In genomic region chr8:29790029-29790428, GRCm38 (mm10) we compare ENCODE assay signal across 27 mouse cellular contexts.
DNase-seq lines count a peak whose midpoint lies in the region; ATAC-seq and TF ChIP-seq lines count a peak whose summit lies in the region.
"Had no signal": no experiment of that assay in that cellular context is flagged by ENCODE, and none has a peak within 500 bp of the region (broad histone marks: within the 10 kb centered on the region; RNA-seq: fewer than 3 reads in every experiment).

No protein-coding gene starts in this region.

- no peaks in the 10 kb centered on the region for H3K36me3 ChIP-seq in forebrain, embryonic 12.5 days (replicated peaks)
- H3K36me3 ChIP-seq in forebrain, postnatal 0 days (ENCODE audit: insufficient read depth) = no peaks in the 10 kb centered on the region
- no peaks in the 10 kb centered on the region for H3K36me3 ChIP-seq in limb, embryonic 11.5 days (ENCODE audit: control insufficient read depth, insufficient read depth, low read length)
- H3K36me3 ChIP-seq in limb, embryonic 10.5 days = no peaks in the 10 kb centered on the region
- no peaks in the 10 kb centered on the region for H3K36me3 ChIP-seq in neural tube, embryonic 11.5 days (ENCODE audit: control insufficient read depth, insufficient read depth, low read length)
- no peaks in the 10 kb centered on the region for H3K36me3 ChIP-seq in neural tube, embryonic 15.5 days
- H3K36me3 ChIP-seq: kidney, embryonic 15.5 days; limb, embryonic 13.5 days; lung, embryonic 15.5 days had no signal

- H3K4me1 ChIP-seq in forebrain, embryonic 12.5 days = no peaks in the 10 kb centered on the region
- H3K4me1 ChIP-seq in forebrain, postnatal 0 days (ENCODE audit: insufficient read depth) = no peaks in the 10 kb centered on the region
- H3K4me1 ChIP-seq in limb, embryonic 11.5 days (ENCODE audit: control insufficient read depth, insufficient read depth, low read length) = no peaks in the 10 kb centered on the region
- H3K4me1 ChIP-seq in limb, embryonic 10.5 days = no peaks in the 10 kb centered on the region
- H3K4me1 ChIP-seq in neural tube, embryonic 11.5 days (ENCODE audit: control insufficient read depth, insufficient read depth, low read length) = no peaks in the 10 kb centered on the region
- H3K4me1 ChIP-seq in neural tube, embryonic 15.5 days = no peaks in the 10 kb centered on the region
- H3K4me1 ChIP-seq: kidney, embryonic 15.5 days; limb, embryonic 13.5 days; lung, embryonic 15.5 days had no signal

- H3K9ac ChIP-seq in forebrain, embryonic 12.5 days = no peak overlapping the region
- no peak overlapping the region for H3K9ac ChIP-seq in forebrain, postnatal 0 days
- H3K9ac ChIP-seq in limb, embryonic 11.5 days (ENCODE audit: low read length) = no peak overlapping the region
- H3K9ac ChIP-seq in neural tube, embryonic 11.5 days (ENCODE audit: low read length) = no peak overlapping the region
- H3K9ac ChIP-seq in neural tube, embryonic 15.5 days (replicated peaks) = no peak overlapping the region
- H3K9ac ChIP-seq: hindbrain, embryonic 14.5 days; kidney, embryonic 15.5 days; limb, embryonic 13.5 days; lung, embryonic 15.5 days had no signal

- peak; percentile 46; the same call in 1 of the 2 replicates for ATAC-seq in forebrain, embryonic 12.5 days (ENCODE audit: low FRiP score)
- ATAC-seq in forebrain, postnatal 0 days = no peak
- ATAC-seq in limb, embryonic 11.5 days (ENCODE audit: insufficient number of reproducible peaks, low FRiP score, low TSS enrichment, low read depth) = no peak
- ATAC-seq in neural tube, embryonic 11.5 days (ENCODE audit: insufficient read depth, low FRiP score, low TSS enrichment) = peak; percentile 33; the same call in 1 of the 2 replicates
- no peak for ATAC-seq in neural tube, embryonic 15.5 days (ENCODE audit: low FRiP score)

- H3K27me3 ChIP-seq in forebrain, embryonic 12.5 days = no peaks in the 10 kb centered on the region
- H3K27me3 ChIP-seq in forebrain, postnatal 0 days (ENCODE audit: insufficient read depth, low read length) = no peaks in the 10 kb centered on the region
- H3K27me3 ChIP-seq in limb, embryonic 11.5 days (ENCODE audit: control insufficient read depth, insufficient read depth, low read length) = no peaks in the 10 kb centered on the region
- H3K27me3 ChIP-seq in limb, embryonic 10.5 days (ENCODE audit: low read depth, poor library complexity, severe bottlenecking) = no peaks in the 10 kb centered on the region
- no peaks in the 10 kb centered on the region for H3K27me3 ChIP-seq in neural tube, embryonic 11.5 days (ENCODE audit: control insufficient read depth, insufficient read depth, low read length)
- no peaks in the 10 kb centered on the region for H3K27me3 ChIP-seq in neural tube, embryonic 15.5 days (replicated peaks)
- H3K27me3 ChIP-seq: kidney, embryonic 15.5 days; limb, embryonic 13.5 days; lung, embryonic 15.5 days had no signal

- no peak overlapping the region for H3K4me3 ChIP-seq in forebrain, embryonic 12.5 days (replicated peaks)
- no peak overlapping the region for H3K4me3 ChIP-seq in forebrain, postnatal 0 days (ENCODE audit: low read depth, low read length)
- H3K4me3 ChIP-seq in limb, embryonic 11.5 days (ENCODE audit: low read depth, low read length) = no peak overlapping the region
- H3K4me3 ChIP-seq in limb, embryonic 10.5 days = no peak overlapping the region
- H3K4me3 ChIP-seq in neural tube, embryonic 11.5 days (ENCODE audit: low read depth, low read length) = no peak overlapping the region
- H3K4me3 ChIP-seq in neural tube, embryonic 15.5 days (replicated peaks) = no peak overlapping the region
- H3K4me3 ChIP-seq: gastrocnemius, adult 2 months; kidney, embryonic 15.5 days; limb, embryonic 13.5 days; lung, embryonic 15.5 days had no signal

- no peaks in the 10 kb centered on the region for H3K9me3 ChIP-seq in forebrain, embryonic 12.5 days
- no peaks in the 10 kb centered on the region for H3K9me3 ChIP-seq in forebrain, postnatal 0 days (ENCODE audit: low read length)
- no peaks in the 10 kb centered on the region for H3K9me3 ChIP-seq in limb, embryonic 11.5 days (ENCODE audit: control insufficient read depth, low read length)
- no peaks in the 10 kb centered on the region for H3K9me3 ChIP-seq in limb, embryonic 10.5 days (replicated peaks)
- no peaks in the 10 kb centered on the region for H3K9me3 ChIP-seq in neural tube, embryonic 11.5 days (ENCODE audit: control insufficient read depth, low read length)
- H3K9me3 ChIP-seq in neural tube, embryonic 15.5 days (replicated peaks) = no peaks in the 10 kb centered on the region
- H3K9me3 ChIP-seq: kidney, embryonic 15.5 days; limb, embryonic 13.5 days; lung, embryonic 15.5 days had no signal

- no peak overlapping the region for H3K27ac ChIP-seq in forebrain, embryonic 12.5 days
- H3K27ac ChIP-seq in forebrain, postnatal 0 days (ENCODE audit: low read depth, low read length) = no peak overlapping the region
- H3K27ac ChIP-seq in limb, embryonic 11.5 days (replicated peaks; ENCODE audit: low read depth, low read length) = no peak overlapping the region
- H3K27ac ChIP-seq in limb, embryonic 10.5 days = no peak overlapping the region
- no peak overlapping the region for H3K27ac ChIP-seq in neural tube, embryonic 11.5 days (ENCODE audit: low read depth, low read length)
- no peak overlapping the region for H3K27ac ChIP-seq in neural tube, embryonic 15.5 days (replicated peaks)
- H3K27ac ChIP-seq: gastrocnemius, adult 2 months; hindbrain, embryonic 14.5 days; kidney, embryonic 15.5 days; limb, embryonic 13.5 days; lung, embryonic 15.5 days; stomach, postnatal 0 days had no signal

- no peak for DNase-seq in forebrain, postnatal 0 days
- DNase-seq in limb, embryonic 11.5 days (ENCODE audit: low spot score) = peak; percentile 23
- no peak for DNase-seq in limb, embryonic 10.5 days (ENCODE audit: low spot score)
- DNase-seq in neural tube, embryonic 11.5 days (ENCODE audit: low spot score) = no peak
- DNase-seq in right cerebral cortex, adult 18-20 months = no peak
- DNase-seq: adrenal gland, postnatal 25 days; B cell, adult 2 months; cerebellum, adult 2 months; cerebellum, postnatal 14 days; gastrocnemius, adult 2 months; gastrocnemius, postnatal 36 days; heart, adult 18-20 months; heart, postnatal 36 days; kidney, adult 18-20 months; kidney, postnatal 25 days; right cerebral cortex, postnatal 4 days; thymus, adult 18-20 months; thymus, postnatal 25 days had no signal

- no peak overlapping the region for H3K4me2 ChIP-seq in forebrain, embryonic 12.5 days
- H3K4me2 ChIP-seq in forebrain, postnatal 0 days (ENCODE audit: low read depth) = no peak overlapping the region
- H3K4me2 ChIP-seq in limb, embryonic 11.5 days (ENCODE audit: low read depth, severe bottlenecking) = no peak overlapping the region
- no peak overlapping the region for H3K4me2 ChIP-seq in neural tube, embryonic 11.5 days (ENCODE audit: low read depth)
- H3K4me2 ChIP-seq in neural tube, embryonic 15.5 days = no peak overlapping the region
- H3K4me2 ChIP-seq: heart, embryonic 11.5 days; hindbrain, embryonic 14.5 days; kidney, embryonic 15.5 days; limb, embryonic 13.5 days; liver, embryonic 11.5 days; lung, embryonic 15.5 days had no signal

- no peak for TF ChIP-seq CTCF in forebrain, postnatal 0 days (IDR thresholded peaks at IDR 0.05; ENCODE audit: low read depth)

- 91% methylated on average over 2 of the region's 2 CpGs for WGBS in forebrain, embryonic 12.5 days
- WGBS in forebrain, postnatal 0 days = 85% methylated on average over 2 of the region's 2 CpGs
- WGBS in limb, embryonic 11.5 days = 92% methylated on average over 2 of the region's 2 CpGs
- WGBS in limb, embryonic 10.5 days = 100% methylated on average over 2 of the region's 2 CpGs
- WGBS in neural tube, embryonic 11.5 days = 87% methylated on average over 2 of the region's 2 CpGs
- WGBS in neural tube, embryonic 15.5 days = 91% methylated on average over 2 of the region's 2 CpGs

Comparison
In these comparisons a context has a peak if more than half of its experiments do, and no peak if none do; other contexts are left out.
1. ATAC-seq: peak in forebrain, embryonic 12.5 days (single experiment) and neural tube, embryonic 11.5 days (single experiment); none in forebrain, postnatal 0 days (single experiment), limb, embryonic 11.5 days (single experiment) and neural tube, embryonic 15.5 days (single experiment).